Mouse (Mus musculus) lung, embryonic 16.5 days (tissue): ENCODE data around the gene Rnf157. TPM values are rescaled to one million over a fixed set of nuclear protein-coding genes. Genes with fewer than 3 reads are reported as not detected.

Experiments used
- ATAC-seq: fragments of 200-750 bp; cut with Nextera tagmentation; 2 replicates; pipeline ENCODE4 v1.8.0; 2017; ENCODE audit warnings: low read depth, mild to moderate bottlenecking, moderate library complexity
- H3K27ac ChIP-seq: fragments of 300-500 bp; sonication (generic); 2 replicates; pipeline ENCODE4 v1.5.1; 2014; ENCODE audit warnings: mild to moderate bottlenecking, control low read depth, low read length
- H3K27me3 ChIP-seq: fragments of 300-500 bp; sonication (generic); 2 replicates; pipeline ENCODE4 v1.6.1; 2014; ENCODE audit warnings: low read depth, low read length, mixed read lengths; ENCODE audit not compliant: control insufficient read depth, insufficient read depth
- H3K36me3 ChIP-seq: fragments of 300-500 bp; sonication (generic); 2 replicates; pipeline ENCODE4 v1.6.1; 2014; ENCODE audit warnings: low read length; ENCODE audit not compliant: control insufficient read depth, insufficient read depth
- H3K4me1 ChIP-seq: fragments of 300-500 bp; sonication (generic); replicated peaks from 2 replicates; pipeline ENCODE4 v1.6.1; 2014; ENCODE audit warnings: low read length, mixed read lengths; ENCODE audit not compliant: control insufficient read depth, insufficient read depth
- H3K4me2 ChIP-seq: fragments of 300-500 bp; sonication (generic); 2 replicates; pipeline ENCODE4 v1.6.1; 2014; ENCODE audit warnings: low read depth, low read length, control low read depth
- H3K4me3 ChIP-seq: fragments of 300-500 bp; sonication (generic); 2 replicates; pipeline ENCODE4 v1.5.1; 2014; ENCODE audit warnings: mild to moderate bottlenecking, low read length, control low read depth
- H3K9ac ChIP-seq: fragments of 300-500 bp; sonication (generic); 2 replicates; pipeline ENCODE4 v1.6.1; 2014; ENCODE audit warnings: low read length, control low read depth
- H3K9me3 ChIP-seq: fragments of 300-500 bp; sonication (generic); 2 replicates; pipeline ENCODE4 v1.6.1; 2016; ENCODE audit warnings: low read length; ENCODE audit not compliant: control insufficient read depth
- WGBS: fragments of 180-500 bp; shearing (Covaris S2); extraction: QIAGEN DNeasy Blood & Tissue Kit; methylation state at CpG from one replicate; pipeline ENCODE4 v1.1.7; 2014; 5-methylcytosine and 5-hydroxymethylcytosine counted together
- polyA plus RNA-seq: library from polyadenylated mRNA; unstranded; fragments of >200 nt; fragmentation: Nextera tagmentation; extraction: Ambion mirVana; gene quantifications from 2 replicates; pipeline ENCODE4 v1.2.1, GENCODE M21; 2015

Rnf157 gene
- polyA plus RNA-seq, 1 experiment from 2014 or later, result 3.5 TPM

- H3K27ac ChIP-seq, result peak overlapping the region; percentile 93
- no peak for ATAC-seq
- 48% methylated on average over 12 of the region's 12 CpGs for WGBS
- H3K27me3 ChIP-seq, result no peaks in the 10 kb centered on the region
- H3K36me3 ChIP-seq, result peaks cover 6% of the 10 kb centered on the region
- H3K9me3 ChIP-seq, result no peaks in the 10 kb centered on the region
- peak overlapping the region; percentile 84 for H3K9ac ChIP-seq
- H3K4me3 ChIP-seq, result peak overlapping the region; percentile 72
- peaks cover 32% of the 10 kb centered on the region for H3K4me1 ChIP-seq
- peak overlapping the region; percentile 68 for H3K4me2 ChIP-seq
Observed at GRCm38 (mm10) chr11:116434967-116435752, 22.3 kb upstream of the Rnf157 start.

- WGBS, result under 1% methylated on average over 40 of the region's 67 CpGs
Observed at GRCm38 (mm10) chr11:116434287-116434966, 21.6 kb upstream of the Rnf157 start.

GRCm38 (mm10) chr11:116433356-116434286 lies 20.8 kb upstream of the Rnf157 start, which contains the start of gene Ubald2:
Ubald2 (plus strand) TSS chr11:116434094.
- peaks cover 41% of the 10 kb centered on the region for H3K4me1 ChIP-seq
- peak within 1 kb of the TSS; percentile 93 for H3K27ac ChIP-seq
- H3K36me3 ChIP-seq, result peaks cover 6% of the 10 kb centered on the region
- 2% methylated on average over 53 of the region's 66 CpGs for WGBS
- peak within 1 kb of the TSS; percentile 68 for H3K4me2 ChIP-seq
- no peaks in the 10 kb centered on the region for H3K27me3 ChIP-seq
- peak within 1 kb of the TSS; percentile 84 for H3K9ac ChIP-seq
- ATAC-seq, result peak; percentile 96
- H3K9me3 ChIP-seq, result no peaks in the 10 kb centered on the region
- H3K4me3 ChIP-seq, result peak within 1 kb of the TSS; percentile 72

More at GRCm38 (mm10) chr11:116434287-116434966, 21.6 kb upstream of the Rnf157 start:
- H3K4me2 ChIP-seq, result peak overlapping the region; percentile 68
- no peaks in the 10 kb centered on the region for H3K9me3 ChIP-seq
- H3K9ac ChIP-seq, result peak overlapping the region; percentile 84
- peaks cover 6% of the 10 kb centered on the region for H3K36me3 ChIP-seq
- peak overlapping the region; percentile 93 for H3K27ac ChIP-seq
- peak overlapping the region; percentile 72 for H3K4me3 ChIP-seq
- H3K4me1 ChIP-seq, result peaks cover 34% of the 10 kb centered on the region
- H3K27me3 ChIP-seq, result no peaks in the 10 kb centered on the region
- peak; percentile 27 for ATAC-seq

- Histone ChIP-seq H3K4me1 (peaks cover 41% of the 10 kb centered on the region), H3K27me3 (no peaks in the 10 kb centered on the region), H3K9me3 (no peaks in the 10 kb centered on the region), H3K4me3 (no peak overlapping the region), H3K4me2 (no peak overlapping the region), H3K27ac (peak overlapping the region; percentile 30; the same call in 1 of the 2 replicates), H3K36me3 (peaks cover 5% of the 10 kb centered on the region), H3K9ac (no peak overlapping the region)
- 56% methylated on average over 8 of the region's 8 CpGs for WGBS
- no peak for ATAC-seq
Observed at GRCm38 (mm10) chr11:116432593-116433355, 19.9 kb upstream of the Rnf157 start.

GRCm38 (mm10) chr11:116432127-116432526 lies 19.3 kb upstream of the Rnf157 start:
- 44% methylated on average over 6 of the region's 6 CpGs for WGBS
- ATAC-seq, result no peak
- Histone ChIP-seq H3K4me1 (peaks cover 38% of the 10 kb centered on the region), H3K9ac (no peak overlapping the region; the same call in 1 of the 2 replicates), H3K4me2 (no peak overlapping the region), H3K36me3 (no peaks in the 10 kb centered on the region; the same call in 1 of the 2 replicates), H3K27ac (no peak overlapping the region), H3K9me3 (no peaks in the 10 kb centered on the region), H3K4me3 (no peak overlapping the region), H3K27me3 (no peaks in the 10 kb centered on the region)

GRCm38 (mm10) chr11:116431428-116432077 lies 18.7 kb upstream of the Rnf157 start:
- peaks cover 33% of the 10 kb centered on the region for H3K4me1 ChIP-seq
- peak overlapping the region; percentile 41 for H3K4me2 ChIP-seq
- WGBS, result 33% methylated on average over 11 of the region's 11 CpGs
- peak overlapping the region; percentile 7; the same call in 1 of the 2 replicates for H3K27ac ChIP-seq
- ATAC-seq, result no peak
- no peaks in the 10 kb centered on the region for H3K36me3 ChIP-seq
- no peaks in the 10 kb centered on the region for H3K27me3 ChIP-seq
- H3K9me3 ChIP-seq, result no peaks in the 10 kb centered on the region
- H3K4me3 ChIP-seq, result no peak overlapping the region
- peak overlapping the region; percentile 51 for H3K9ac ChIP-seq

- no peaks in the 10 kb centered on the region for H3K27me3 ChIP-seq
- H3K4me3 ChIP-seq, result no peak overlapping the region
- no peak overlapping the region for H3K27ac ChIP-seq
- H3K9me3 ChIP-seq, result no peaks in the 10 kb centered on the region
- H3K36me3 ChIP-seq, result no peaks in the 10 kb centered on the region
- H3K9ac ChIP-seq, result peak overlapping the region; percentile 51
- no peak for ATAC-seq
- H3K4me2 ChIP-seq, result peak overlapping the region; percentile 41
- peaks cover 26% of the 10 kb centered on the region for H3K4me1 ChIP-seq
- WGBS, result 24% methylated on average over 22 of the region's 22 CpGs
Observed at GRCm38 (mm10) chr11:116430723-116431427, 18.0 kb upstream of the Rnf157 start.
